Comparison of ENCODE assay signal across 29 mouse cellular contexts in genomic region chr8:48299341-48299740, GRCm38 (mm10).
DNase-seq lines count a peak whose midpoint lies in the region; ATAC-seq and TF ChIP-seq lines count a peak whose summit lies in the region.
"Had no signal": no experiment of that assay in that cellular context is flagged by ENCODE, and none has a peak within 500 bp of the region (broad histone marks: within the 10 kb centered on the region; RNA-seq: fewer than 3 reads in every experiment).

No protein-coding gene starts in this region.

- no peak overlapping the region for H3K9ac ChIP-seq in limb, embryonic 11.5 days (ENCODE audit: low read length)
- no peak overlapping the region for H3K9ac ChIP-seq in limb, embryonic 14.5 days (ENCODE audit: low read depth, low read length, severe bottlenecking)
- H3K9ac ChIP-seq: embryonic facial prominence, embryonic 13.5 days; forebrain, embryonic 13.5 days had no signal

- H3K27ac ChIP-seq in limb, embryonic 11.5 days (replicated peaks; ENCODE audit: low read depth, low read length) = no peak overlapping the region
- no peak overlapping the region for H3K27ac ChIP-seq in limb, embryonic 10.5 days
- H3K27ac ChIP-seq in limb, embryonic 14.5 days (replicated peaks; ENCODE audit: low read depth, low read length) = no peak overlapping the region
- H3K27ac ChIP-seq: embryonic facial prominence, embryonic 10.5 days; embryonic facial prominence, embryonic 13.5 days; forebrain, embryonic 10.5 days; hindbrain, embryonic 10.5 days; hindbrain, embryonic 13.5 days had no signal

- TF ChIP-seq POLR2A in limb, embryonic 14.5 days (IDR thresholded peaks at IDR 0.05; ENCODE audit: borderline replicate concordance, extremely low read depth, insufficient read depth, insufficient read length) = no peak

- no peaks in the 10 kb centered on the region for H3K9me3 ChIP-seq in limb, embryonic 11.5 days (ENCODE audit: control insufficient read depth, low read length)
- no peaks in the 10 kb centered on the region for H3K9me3 ChIP-seq in limb, embryonic 10.5 days (replicated peaks)
- no peaks in the 10 kb centered on the region for H3K9me3 ChIP-seq in limb, embryonic 14.5 days (ENCODE audit: control insufficient read depth, low read length)
- H3K9me3 ChIP-seq: embryonic facial prominence, embryonic 10.5 days; embryonic facial prominence, embryonic 13.5 days; forebrain, embryonic 13.5 days; hindbrain, embryonic 10.5 days; hindbrain, embryonic 13.5 days had no signal

- H3K36me3 ChIP-seq in limb, embryonic 11.5 days (ENCODE audit: control insufficient read depth, insufficient read depth, low read length) = peaks cover 6% of the 10 kb centered on the region; the same call in 1 of the 2 replicates
- H3K36me3 ChIP-seq in limb, embryonic 10.5 days = peaks cover 52% of the 10 kb centered on the region
- peaks cover 28% of the 10 kb centered on the region for H3K36me3 ChIP-seq in limb, embryonic 14.5 days (ENCODE audit: control insufficient read depth, insufficient read depth, low read length)
- H3K36me3 ChIP-seq: G1E had no signal

- no peak overlapping the region for H3K4me2 ChIP-seq in limb, embryonic 11.5 days (ENCODE audit: low read depth, severe bottlenecking)
- no peak overlapping the region for H3K4me2 ChIP-seq in limb, embryonic 14.5 days (replicated peaks; ENCODE audit: low read depth, low read length, severe bottlenecking)
- H3K4me2 ChIP-seq: forebrain, embryonic 13.5 days; heart, embryonic 11.5 days; hindbrain, embryonic 13.5 days had no signal

- ATAC-seq in limb, embryonic 11.5 days (ENCODE audit: insufficient number of reproducible peaks, low FRiP score, low TSS enrichment, low read depth) = 0 out of 2 replicates have a peak, but pooled peaks have one; percentile 15
- ATAC-seq in limb, embryonic 14.5 days (ENCODE audit: low FRiP score, low read depth) = 0 out of 2 replicates have a peak, but pooled peaks have one; percentile 20
- ATAC-seq in megakaryocyte, adult 5-6 weeks (ENCODE audit: poor library complexity, severe bottlenecking) = no peak
- ATAC-seq: CD4-positive, CD25-positive, alpha-beta regulatory T cell, adult 4 months; forebrain, embryonic 16.5 days; hindbrain, embryonic 16.5 days; intestine, postnatal 0 days had no signal

- peak; percentile 25 for DNase-seq in heart, adult 11 months
- no peak for DNase-seq in heart, postnatal 14 days
- no peak for DNase-seq in limb, embryonic 11.5 days (ENCODE audit: low spot score)
- no peak for DNase-seq in limb, embryonic 10.5 days (ENCODE audit: low spot score)
- peak; percentile 80 for DNase-seq in R1 (ENCODE audit: low read depth, low spot score)
- no peak for DNase-seq in limb, embryonic 14.5 days (ENCODE audit: low spot score)
- DNase-seq in thymus, postnatal 0 days (ENCODE audit: low spot score) = no peak
- DNase-seq: adrenal gland, adult 2 months; adrenal gland, postnatal 14 days; cerebellum, adult 11 months; cerebellum, adult 2 months; cerebellum, adult 9-11 months; cerebellum, postnatal 36 days; gastrocnemius, postnatal 10 days; gastrocnemius, postnatal 36 days; heart, postnatal 36 days had no signal

- intact Hi-C loops in heart, postnatal 14 days (cut with DNase I) = no loop called here

- WGBS in limb, embryonic 11.5 days = 64% methylated on average over 12 of the region's 12 CpGs
- 70% methylated on average over 12 of the region's 12 CpGs for WGBS in limb, embryonic 10.5 days
- 49% methylated on average over 12 of the region's 12 CpGs for WGBS in limb, embryonic 14.5 days

- H3K27me3 ChIP-seq in limb, embryonic 11.5 days (ENCODE audit: control insufficient read depth, insufficient read depth, low read length) = no peaks in the 10 kb centered on the region
- H3K27me3 ChIP-seq in limb, embryonic 10.5 days (ENCODE audit: low read depth, poor library complexity, severe bottlenecking) = peaks cover 25% of the 10 kb centered on the region; the same call in 1 of the 2 replicates
- no peaks in the 10 kb centered on the region for H3K27me3 ChIP-seq in limb, embryonic 14.5 days (ENCODE audit: control insufficient read depth, insufficient read depth, low read length)
- H3K27me3 ChIP-seq: embryonic facial prominence, embryonic 13.5 days; forebrain, embryonic 13.5 days had no signal

- peaks cover 26% of the 10 kb centered on the region for H3K4me1 ChIP-seq in limb, embryonic 11.5 days (ENCODE audit: control insufficient read depth, insufficient read depth, low read length)
- peaks cover 47% of the 10 kb centered on the region for H3K4me1 ChIP-seq in limb, embryonic 10.5 days
- peaks cover 14% of the 10 kb centered on the region for H3K4me1 ChIP-seq in limb, embryonic 14.5 days (ENCODE audit: control insufficient read depth, insufficient read depth, low read length)
- H3K4me1 ChIP-seq: forebrain, embryonic 10.5 days had no signal

- H3K4me3 ChIP-seq in limb, embryonic 11.5 days (ENCODE audit: low read depth, low read length) = no peak overlapping the region
- no peak overlapping the region for H3K4me3 ChIP-seq in limb, embryonic 10.5 days
- H3K4me3 ChIP-seq in limb, embryonic 14.5 days (replicated peaks; ENCODE audit: low read length) = no peak overlapping the region
- H3K4me3 ChIP-seq: embryonic facial prominence, embryonic 10.5 days; embryonic facial prominence, embryonic 13.5 days; forebrain, embryonic 10.5 days; forebrain, embryonic 13.5 days; hindbrain, embryonic 10.5 days; hindbrain, embryonic 13.5 days had no signal

Comparison
In these comparisons a context has a peak if more than half of its experiments do, and no peak if none do; other contexts are left out.
1. DNase-seq: peak in heart, adult 11 months (single experiment) and R1 (single experiment); none in heart, postnatal 14 days (0 of 2), limb, embryonic 11.5 days (single experiment), limb, embryonic 10.5 days (single experiment), limb, embryonic 14.5 days (single experiment) and thymus, postnatal 0 days (single experiment).